Mouse (Mus musculus) brain, embryonic 14.5 days (tissue): ENCODE results near the gene Cdnf.

ENCODE experiments used
- CTCF ChIP-seq: fragments of 200-500 bp; IDR thresholded peaks from 2 replicates; pipeline ENCODE4 v1.5.1; 2012; ENCODE audit warnings: inconsistent platforms, mild to moderate bottlenecking, moderate library complexity, borderline replicate concordance; ENCODE audit not compliant: insufficient read depth, insufficient read length; ENCODE audit errors: extremely low read depth
- POLR2A ChIP-seq: fragments of 200-500 bp; IDR thresholded peaks from 2 replicates; pipeline ENCODE4 v1.6.1; 2012; ENCODE audit warnings: mild to moderate bottlenecking, inconsistent platforms, borderline replicate concordance; ENCODE audit not compliant: poor library complexity, insufficient read depth, insufficient read length, severe bottlenecking; ENCODE audit errors: extremely low read depth

- TF ChIP-seq POLR2A: peak; percentile 77; the same call in 1 of the 2 replicates
- no peak for TF ChIP-seq CTCF
Observed at GRCm38 (mm10) chr2:3474861-3475283, 38.0 kb upstream of the Cdnf start, which contains the start of gene Suv39h2.
